Mouse (Mus musculus) limb, embryonic 12.5 days (tissue): Measurements from ENCODE around the gene Ip6k3. TPM values are rescaled to one million over a fixed set of nuclear protein-coding genes. Genes with fewer than 3 reads are reported as not detected.

Experiments used
- ATAC-seq: fragments of 200-750 bp; cut with Nextera tagmentation; 2 replicates; pipeline ENCODE4 v1.8.0; 2017; ENCODE audit warnings: low read depth, moderate TSS enrichment; ENCODE audit not compliant: insufficient number of reproducible peaks, insufficient read depth, low FRiP score, low TSS enrichment
- H3K27ac ChIP-seq: fragments of 300-500 bp; sonication (generic); 2 replicates; pipeline ENCODE4 v1.5.1; 2016; ENCODE audit warnings: mild to moderate bottlenecking, moderate library complexity
- H3K27me3 ChIP-seq: fragments of 300-500 bp; sonication (generic); 2 replicates; pipeline ENCODE4 v1.6.1; 2016; ENCODE audit warnings: mild to moderate bottlenecking, moderate library complexity
- H3K36me3 ChIP-seq: fragments of 300-500 bp; sonication (generic); 2 replicates; pipeline ENCODE4 v1.6.1; 2016; ENCODE audit warnings: mild to moderate bottlenecking, moderate library complexity
- H3K4me1 ChIP-seq: fragments of 300-500 bp; sonication (generic); replicated peaks from 2 replicates; pipeline ENCODE4 v1.6.1; 2016
- H3K4me2 ChIP-seq: fragments of 300-500 bp; sonication (generic); 2 replicates; pipeline ENCODE4 v1.6.1; 2016; ENCODE audit warnings: mild to moderate bottlenecking, moderate library complexity
- H3K4me3 ChIP-seq: fragments of 300-500 bp; sonication (generic); replicated peaks from 2 replicates; pipeline ENCODE4 v1.5.1; 2016; ENCODE audit warnings: mild to moderate bottlenecking
- H3K9ac ChIP-seq: fragments of 300-500 bp; sonication (generic); replicated peaks from 2 replicates; pipeline ENCODE4 v1.6.1; 2016; ENCODE audit warnings: mild to moderate bottlenecking, moderate library complexity
- H3K9me3 ChIP-seq: fragments of 300-500 bp; sonication (generic); 2 replicates; pipeline ENCODE4 v1.6.1; 2016; ENCODE audit warnings: mild to moderate bottlenecking, moderate library complexity
- WGBS: fragments of 180-500 bp; shearing (Covaris S2); methylation state at CpG from one replicate; pipeline ENCODE4 v1.1.7; 2016; 5-methylcytosine and 5-hydroxymethylcytosine counted together
- polyA plus RNA-seq: library from polyadenylated mRNA; unstranded; fragments of >200 nt; fragmentation: Nextera tagmentation; extraction: Ambion mirVana; gene quantifications from 2 replicates; pipeline ENCODE4 v1.2.1, GENCODE M21; 2016

Ip6k3 gene
- polyA plus RNA-seq, 1 experiment from 2014 or later: 0.45 TPM

GRCm38 (mm10) chr17:27132238-27132637 lies 35.4 kb downstream of the Ip6k3 start:
- Histone ChIP-seq H3K4me1 (peaks cover 60% of the 10 kb centered on the region), H3K9me3 (no peaks in the 10 kb centered on the region), H3K4me3 (no peak overlapping the region), H3K9ac (no peak overlapping the region), H3K27ac (no peak overlapping the region), H3K27me3 (peaks cover 3% of the 10 kb centered on the region; the same call in 1 of the 2 replicates), H3K36me3 (peaks cover 14% of the 10 kb centered on the region), H3K4me2 (0 out of 2 replicates have a peak overlapping the region, but pooled peaks have one; percentile 51)
- no peak for ATAC-seq
- 87% methylated on average over 10 of the region's 10 CpGs for WGBS

- Histone ChIP-seq H3K4me3 (no peak overlapping the region), H3K4me2 (no peak overlapping the region), H3K9ac (0 out of 2 replicates have a peak overlapping the region, but pooled peaks have one; percentile 37), H3K27me3 (no peaks in the 10 kb centered on the region; the same call in 1 of the 2 replicates), H3K4me1 (peaks cover 70% of the 10 kb centered on the region), H3K9me3 (no peaks in the 10 kb centered on the region), H3K27ac (0 out of 2 replicates have a peak overlapping the region, but pooled peaks have one; percentile 32), H3K36me3 (peaks cover 14% of the 10 kb centered on the region)
- WGBS: 86% methylated on average over 10 of the region's 10 CpGs
- no peak for ATAC-seq
These were observed 36.3 kb downstream of the Ip6k3 start for GRCm38 (mm10) chr17:27131240-27131665.

GRCm38 (mm10) chr17:27130246-27130645 lies 37.3 kb downstream of the Ip6k3 start:
- no peak for ATAC-seq
- H3K27me3 ChIP-seq: no peaks in the 10 kb centered on the region; the same call in 1 of the 2 replicates
- H3K9me3 ChIP-seq: no peaks in the 10 kb centered on the region
- peak overlapping the region; percentile 18 for H3K4me2 ChIP-seq
- H3K36me3 ChIP-seq: peaks cover 20% of the 10 kb centered on the region
- peak overlapping the region; percentile 38; the same call in 1 of the 2 replicates for H3K9ac ChIP-seq
- no peak overlapping the region for H3K4me3 ChIP-seq
- H3K27ac ChIP-seq: peak overlapping the region; percentile 32; the same call in 1 of the 2 replicates
- peaks cover 77% of the 10 kb centered on the region for H3K4me1 ChIP-seq
- 32% methylated on average over 9 of the region's 9 CpGs for WGBS

- Histone ChIP-seq H3K27ac (0 out of 2 replicates have a peak overlapping the region, but pooled peaks have one; percentile 24), H3K36me3 (peaks cover 24% of the 10 kb centered on the region), H3K9me3 (no peaks in the 10 kb centered on the region), H3K4me3 (no peak overlapping the region), H3K4me2 (peak overlapping the region; percentile 18), H3K27me3 (no peaks in the 10 kb centered on the region), H3K9ac (peak overlapping the region; percentile 38; the same call in 1 of the 2 replicates), H3K4me1 (peaks cover 77% of the 10 kb centered on the region)
- no peak for ATAC-seq
- WGBS: 78% methylated on average over 7 of the region's 7 CpGs
These were observed 37.8 kb downstream of the Ip6k3 start for GRCm38 (mm10) chr17:27129819-27130218.

GRCm38 (mm10) chr17:27129291-27129690 lies 38.3 kb downstream of the Ip6k3 start:
- Histone ChIP-seq H3K36me3 (peaks cover 25% of the 10 kb centered on the region), H3K4me2 (no peak overlapping the region), H3K9ac (no peak overlapping the region), H3K4me1 (peaks cover 76% of the 10 kb centered on the region), H3K27ac (no peak overlapping the region), H3K27me3 (no peaks in the 10 kb centered on the region), H3K9me3 (no peaks in the 10 kb centered on the region), H3K4me3 (no peak overlapping the region)
- 81% methylated on average over 13 of the region's 13 CpGs for WGBS
- no peak for ATAC-seq

GRCm38 (mm10) chr17:27128189-27128588 lies 39.4 kb downstream of the Ip6k3 start:
- 97% methylated on average over 5 of the region's 5 CpGs for WGBS
- no peak for ATAC-seq
- Histone ChIP-seq H3K27ac (no peak overlapping the region), H3K36me3 (peaks cover 36% of the 10 kb centered on the region), H3K9ac (no peak overlapping the region), H3K27me3 (no peaks in the 10 kb centered on the region), H3K4me3 (no peak overlapping the region), H3K4me1 (peaks cover 72% of the 10 kb centered on the region), H3K9me3 (no peaks in the 10 kb centered on the region), H3K4me2 (no peak overlapping the region)

- Histone ChIP-seq H3K4me3 (no peak overlapping the region), H3K9me3 (no peaks in the 10 kb centered on the region), H3K27me3 (no peaks in the 10 kb centered on the region), H3K36me3 (peaks cover 48% of the 10 kb centered on the region), H3K4me2 (no peak overlapping the region), H3K4me1 (peaks cover 59% of the 10 kb centered on the region), H3K9ac (0 out of 2 replicates have a peak overlapping the region, but pooled peaks have one; percentile 14), H3K27ac (no peak overlapping the region)
- ATAC-seq: no peak
- 82% methylated on average over 10 of the region's 10 CpGs for WGBS
These were observed 40.6 kb downstream of the Ip6k3 start for GRCm38 (mm10) chr17:27126974-27127373.

- WGBS: 87% methylated on average over 11 of the region's 11 CpGs
- no peak overlapping the region for H3K27ac ChIP-seq
- H3K9ac ChIP-seq: no peak overlapping the region
- ATAC-seq: no peak
- H3K4me1 ChIP-seq: peaks cover 55% of the 10 kb centered on the region
- no peak overlapping the region for H3K4me3 ChIP-seq
- H3K9me3 ChIP-seq: no peaks in the 10 kb centered on the region
- peaks cover 58% of the 10 kb centered on the region for H3K36me3 ChIP-seq
- H3K27me3 ChIP-seq: no peaks in the 10 kb centered on the region
- H3K4me2 ChIP-seq: no peak overlapping the region
These were observed 41.9 kb downstream of the Ip6k3 start for GRCm38 (mm10) chr17:27125669-27126202.

- H3K4me2 ChIP-seq: no peak overlapping the region
- H3K27ac ChIP-seq: peak overlapping the region; percentile 47
- H3K4me1 ChIP-seq: peaks cover 55% of the 10 kb centered on the region
- no peak overlapping the region for H3K9ac ChIP-seq
- H3K27me3 ChIP-seq: no peaks in the 10 kb centered on the region
- H3K9me3 ChIP-seq: no peaks in the 10 kb centered on the region
- no peak overlapping the region for H3K4me3 ChIP-seq
- no peak for ATAC-seq
- 33% methylated on average over 12 of the region's 12 CpGs for WGBS
- peaks cover 58% of the 10 kb centered on the region for H3K36me3 ChIP-seq
These were observed 42.4 kb downstream of the Ip6k3 start for GRCm38 (mm10) chr17:27125185-27125584.

GRCm38 (mm10) chr17:27123813-27124375 lies 43.7 kb downstream of the Ip6k3 start:
- 87% methylated on average over 7 of the region's 7 CpGs for WGBS
- no peaks in the 10 kb centered on the region for H3K9me3 ChIP-seq
- no peak overlapping the region for H3K4me2 ChIP-seq
- H3K27me3 ChIP-seq: no peaks in the 10 kb centered on the region
- no peak for ATAC-seq
- no peak overlapping the region for H3K9ac ChIP-seq
- no peak overlapping the region for H3K27ac ChIP-seq
- H3K36me3 ChIP-seq: peaks cover 60% of the 10 kb centered on the region
- no peak overlapping the region for H3K4me3 ChIP-seq
- H3K4me1 ChIP-seq: peaks cover 50% of the 10 kb centered on the region

- no peak overlapping the region for H3K9ac ChIP-seq
- ATAC-seq: no peak
- no peaks in the 10 kb centered on the region for H3K27me3 ChIP-seq
- no peak overlapping the region for H3K4me2 ChIP-seq
- peaks cover 63% of the 10 kb centered on the region for H3K36me3 ChIP-seq
- H3K27ac ChIP-seq: no peak overlapping the region
- 88% methylated on average over 2 of the region's 2 CpGs for WGBS
- H3K9me3 ChIP-seq: no peaks in the 10 kb centered on the region
- H3K4me3 ChIP-seq: no peak overlapping the region
- peaks cover 47% of the 10 kb centered on the region for H3K4me1 ChIP-seq
These were observed 44.5 kb downstream of the Ip6k3 start for GRCm38 (mm10) chr17:27123103-27123502.
